Mouse (Mus musculus) adrenal gland, adult 8-10 months (tissue): ENCODE data around the gene Tarbp1. TPM values are rescaled to one million over a fixed set of nuclear protein-coding genes. Genes with fewer than 3 reads are reported as not detected.
"Not testable (repeated sequence)": the region's sequence is repeated elsewhere in the genome, so short reads cannot be mapped to it uniquely, and the experiment has no call there.

Experiments
- DNase-seq: peaks from one replicate; pipeline ENCODE4 v3.0.0; 2022
- total RNA-seq, 4 experiments: library from RNA; stranded (reverse); gene quantifications; 2 replicates each; pipeline ENCODE4 v1.2.4; 2022

Tarbp1 gene
- total RNA-seq, 4 experiments from 2014 or later = 6.3 to 7.9 (median 7.8) TPM

DNA sequence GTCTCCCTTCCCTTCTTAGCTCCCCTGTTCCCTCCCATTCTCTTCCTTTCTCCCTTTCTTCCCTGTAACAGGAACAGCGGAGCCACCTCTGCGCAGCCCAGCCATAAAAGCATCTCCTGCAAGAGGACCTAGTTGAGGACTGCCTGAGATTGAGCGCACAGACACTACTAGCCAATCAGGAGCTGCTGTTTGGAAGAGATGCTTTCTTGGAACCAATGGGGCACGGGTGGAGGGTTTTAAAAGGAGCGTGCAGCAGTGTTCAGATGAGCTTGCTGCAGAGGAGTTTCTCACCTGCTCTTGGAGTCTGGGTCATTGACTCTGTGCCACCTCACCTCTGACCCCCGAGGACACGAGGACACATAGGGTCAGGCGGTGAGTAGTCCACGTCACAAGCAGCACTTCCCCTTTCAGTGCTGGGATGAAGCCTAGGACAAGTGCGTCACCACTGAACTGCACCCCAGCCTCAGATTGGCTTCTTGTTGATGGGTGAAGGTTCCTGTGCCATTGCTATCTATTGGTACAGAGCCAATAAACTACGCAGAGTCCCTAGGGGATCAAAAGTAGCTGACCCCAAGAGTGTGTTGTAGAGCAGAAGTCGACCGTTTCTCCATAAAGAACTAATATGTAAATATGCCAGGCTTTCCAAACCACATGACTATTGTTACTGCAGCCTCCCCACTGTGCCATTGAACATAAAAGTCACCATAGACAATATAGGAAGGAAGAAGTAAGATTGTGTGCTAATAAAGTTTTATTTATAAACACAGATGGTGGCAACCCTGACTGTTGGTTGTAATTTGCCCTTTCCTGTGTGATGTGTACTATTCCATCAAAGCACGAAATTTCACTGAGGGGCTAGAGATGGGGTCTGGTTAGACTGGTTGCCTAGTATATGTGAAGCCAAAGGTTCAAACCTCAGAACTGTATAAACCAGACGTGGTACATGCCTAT lies 19.6 kb upstream of the Tarbp1 start:
- no peak for DNase-seq

- DNase-seq = peak; percentile 52
These were observed 8.1 kb upstream of the Tarbp1 start for GRCm38 (mm10) chr8:126482938-126483337.

- DNase-seq = no peak
These were observed 7.5 kb upstream of the Tarbp1 start for GRCm38 (mm10) chr8:126482348-126482720.

GRCm38 (mm10) chr8:126481494-126482347 lies 6.9 kb upstream of the Tarbp1 start:
- no peak for DNase-seq

DNA sequence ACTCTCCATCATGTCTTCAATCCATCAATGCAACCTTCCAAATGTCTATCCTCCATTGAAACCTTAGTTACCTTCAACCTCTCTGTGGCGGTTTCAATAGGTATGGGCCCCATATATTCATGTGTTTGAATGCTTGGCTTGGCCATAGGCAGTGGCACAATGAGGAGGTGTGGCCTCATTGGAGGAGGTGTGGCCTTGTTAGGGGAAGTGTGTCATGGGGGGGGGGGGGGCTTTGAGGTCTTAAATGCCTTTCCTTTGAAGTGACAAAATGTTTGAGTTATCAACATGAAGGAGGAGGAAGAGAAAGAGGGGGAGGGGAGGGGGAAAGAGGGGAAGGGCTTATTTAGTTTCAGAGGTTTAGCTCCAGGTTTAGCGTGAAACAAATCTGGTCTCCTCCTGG lies 5.5 kb upstream of the Tarbp1 start:
- DNase-seq = no peak

DNA sequence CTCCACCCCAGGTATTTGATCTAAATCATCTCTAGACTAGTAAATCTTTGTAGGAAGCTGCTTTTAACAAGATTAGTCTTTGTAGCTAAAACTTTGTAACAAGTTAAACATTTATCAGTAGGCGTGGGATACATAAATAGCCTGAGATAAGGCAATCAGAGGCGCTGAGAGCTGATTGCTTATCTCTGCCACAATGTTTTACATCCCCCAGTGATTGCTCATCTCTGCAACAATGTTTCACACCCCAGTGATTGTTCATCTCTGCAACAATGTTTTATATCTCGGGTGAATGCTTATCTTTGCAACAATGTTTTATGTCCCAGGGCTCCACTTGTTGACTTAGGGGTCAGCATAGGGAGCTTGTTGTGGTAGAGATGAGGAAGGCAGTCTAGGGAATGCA lies 3.8 kb upstream of the Tarbp1 start:
- DNase-seq = no peak

GRCm38 (mm10) chr8:126476151-126476855 lies 1.4 kb upstream of the Tarbp1 start:
- not testable (repeated sequence) for DNase-seq

- DNase-seq = not testable (repeated sequence)
These were observed 873 bp upstream of the Tarbp1 start for GRCm38 (mm10) chr8:126475738-126476137.

DNA sequence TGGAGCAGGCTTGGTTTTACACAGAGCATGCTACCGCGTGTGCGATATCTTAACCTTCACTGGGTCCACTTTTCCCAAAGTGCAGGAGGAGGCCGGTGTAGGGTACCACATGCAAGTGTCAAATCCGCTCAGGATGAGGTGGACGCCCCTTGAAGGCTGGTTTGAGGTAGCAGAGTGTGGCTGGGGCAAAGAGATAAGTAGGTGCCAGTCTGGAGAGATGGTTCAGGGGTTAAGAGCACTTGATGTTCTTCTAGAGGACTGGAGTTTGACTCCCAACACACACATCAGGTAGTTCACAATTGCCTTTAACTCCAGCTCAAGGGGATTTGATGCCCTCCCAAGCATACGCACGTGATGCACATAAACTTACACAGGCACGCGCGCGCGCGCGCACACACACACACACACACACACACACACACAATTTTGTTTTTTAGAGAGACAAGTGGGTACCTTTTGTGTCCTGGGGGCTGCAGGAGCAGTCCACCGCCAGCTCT lies 1.0 kb downstream of the Tarbp1 start:
- DNase-seq = no peak

DNA sequence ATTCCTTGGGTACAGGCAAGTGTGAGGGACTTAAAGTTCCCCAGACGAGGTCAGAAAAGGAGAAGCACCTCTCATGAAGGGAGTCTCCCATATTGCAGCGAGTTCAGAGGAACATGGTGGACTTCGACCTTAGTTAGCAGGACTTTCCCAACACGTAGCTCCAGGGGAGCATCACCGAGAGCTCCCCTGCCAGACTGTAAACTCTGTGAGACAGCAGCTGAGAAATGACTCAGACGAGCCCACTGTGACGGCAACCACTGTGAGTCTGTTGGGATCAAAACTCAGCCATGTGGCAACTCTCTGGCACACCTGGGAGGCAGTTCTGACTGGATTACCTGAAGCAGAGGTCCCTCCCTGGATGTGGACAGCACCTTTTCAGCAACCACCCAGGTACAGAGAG lies 10.8 kb downstream of the Tarbp1 start:
- DNase-seq = no peak

GRCm38 (mm10) chr8:126461735-126462134 lies 13.1 kb downstream of the Tarbp1 start:
- no peak for DNase-seq

DNA sequence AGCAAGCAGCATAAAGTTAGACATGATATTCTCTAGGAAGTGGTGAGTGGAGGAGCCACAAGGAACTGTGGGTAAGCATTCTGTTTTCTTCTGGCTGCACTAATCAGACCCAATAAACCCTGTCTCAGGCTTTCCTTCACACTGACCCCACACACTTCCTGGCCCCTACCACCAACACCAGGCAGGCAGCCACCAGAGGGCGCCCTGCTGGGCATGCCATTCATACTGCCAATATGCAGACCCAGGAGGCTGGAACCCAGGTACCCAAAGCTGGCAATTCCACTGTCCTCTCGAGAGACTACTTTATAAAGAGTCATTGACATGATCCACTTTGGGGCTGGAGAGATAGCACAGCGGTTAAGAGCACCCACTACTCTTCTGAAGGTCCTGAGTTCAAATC lies 14.6 kb downstream of the Tarbp1 start:
- DNase-seq = no peak

DNA sequence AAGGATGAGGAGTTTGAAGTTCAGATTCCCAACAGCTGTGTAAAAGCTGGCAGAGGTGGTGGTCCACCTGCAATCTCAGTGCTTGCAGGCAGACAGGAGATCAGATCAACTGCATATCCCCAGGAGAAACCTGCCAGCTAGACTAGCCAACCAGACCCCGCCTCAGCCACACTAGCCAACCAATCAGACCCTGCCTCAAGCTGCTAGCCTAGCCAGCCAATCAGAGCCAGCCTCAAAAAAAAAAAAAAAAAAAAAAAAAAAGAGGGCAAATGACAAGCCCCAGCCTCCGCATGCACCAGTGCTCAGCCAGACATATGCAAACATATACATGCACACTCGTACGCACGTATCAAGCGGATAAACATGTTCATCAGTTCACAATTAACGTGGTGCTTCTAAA lies 19.5 kb downstream of the Tarbp1 start:
- no peak for DNase-seq

- no peak for DNase-seq
These were observed 23.7 kb downstream of the Tarbp1 start for GRCm38 (mm10) chr8:126451158-126451557.

DNA sequence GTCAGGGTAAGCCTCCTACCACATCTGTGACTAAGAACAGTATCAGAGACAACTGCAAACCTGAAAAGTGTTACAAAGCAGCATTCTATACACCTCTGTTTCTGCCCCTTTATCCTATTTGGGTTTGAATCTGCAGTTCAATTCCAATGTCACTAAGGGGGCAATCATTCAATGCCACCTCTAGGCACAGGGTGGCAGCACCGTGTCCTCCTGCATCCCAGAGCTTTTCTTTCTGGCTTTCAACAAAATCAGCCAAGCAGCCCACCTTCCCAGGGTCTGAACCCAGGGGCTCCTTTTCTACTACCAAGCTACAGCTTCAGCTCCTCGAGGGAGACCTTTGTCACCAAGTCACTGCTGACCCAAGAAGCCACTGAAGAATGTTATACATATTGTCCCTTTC lies 35.9 kb downstream of the Tarbp1 start:
- no peak for DNase-seq

DNA sequence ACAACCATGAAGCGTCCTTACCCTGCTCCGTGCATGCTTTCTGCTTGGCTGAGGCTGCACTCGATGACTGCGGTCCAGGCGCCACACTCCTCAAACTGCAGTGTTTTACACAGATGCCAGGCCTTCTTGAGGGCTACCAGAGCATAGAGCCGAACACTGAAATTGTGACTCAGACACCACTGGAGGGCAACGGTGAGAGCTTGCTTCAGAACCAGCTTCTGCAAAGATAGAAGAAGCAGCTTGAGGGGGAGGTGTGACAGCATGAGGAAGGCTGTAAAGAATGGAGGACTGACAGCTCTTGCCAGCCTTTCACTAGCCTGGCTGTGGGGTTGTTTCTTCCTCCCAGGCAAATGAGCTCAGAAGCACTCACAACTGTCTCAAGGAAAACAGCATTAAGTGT lies 41.0 kb downstream of the Tarbp1 start:
- DNase-seq = no peak

GRCm38 (mm10) chr8:126429635-126430034 lies 45.2 kb downstream of the Tarbp1 start:
- DNase-seq = no peak

GRCm38 (mm10) chr8:126424946-126425345 lies 49.9 kb downstream of the Tarbp1 start:
- DNase-seq = no peak

DNA sequence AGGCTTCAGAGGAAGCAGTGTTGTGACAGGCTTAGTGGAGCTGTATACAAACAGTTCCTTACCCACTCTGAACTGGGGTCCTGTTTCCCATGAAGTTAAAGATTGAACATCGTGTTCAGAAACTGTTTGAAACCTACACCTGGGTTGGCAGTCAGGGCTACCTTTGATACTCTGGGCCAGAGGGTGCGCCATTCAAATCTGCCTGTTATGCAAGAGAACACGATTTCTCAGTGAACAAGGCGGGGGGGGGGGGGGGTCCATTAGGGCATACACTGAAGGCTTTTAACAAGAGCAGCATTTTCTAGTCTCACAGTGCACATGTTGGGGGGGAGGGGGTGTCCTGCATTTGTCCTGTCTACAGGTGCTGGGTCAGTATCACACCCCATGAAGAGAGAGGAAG lies 50.7 kb downstream of the Tarbp1 start:
- no peak for DNase-seq

DNA sequence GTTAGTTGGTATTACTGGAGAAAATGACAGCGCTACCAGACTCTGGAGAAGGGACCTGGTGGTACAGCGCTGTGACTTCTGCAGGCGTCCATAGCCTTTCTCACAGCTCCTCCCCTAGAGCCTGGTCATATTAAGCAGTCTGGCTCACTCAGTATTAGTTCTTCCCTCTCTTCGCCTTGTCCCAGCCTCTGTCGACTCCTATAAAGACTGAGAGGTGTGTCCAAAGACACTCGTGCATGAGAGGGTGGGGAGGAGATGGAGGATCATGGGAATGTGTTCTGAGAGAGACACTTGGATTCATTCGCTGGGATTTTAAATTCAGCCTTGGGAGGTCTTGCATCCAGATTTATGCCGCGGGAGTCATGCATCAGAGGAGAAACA lies 52.0 kb downstream of the Tarbp1 start:
- DNase-seq = no peak

GRCm38 (mm10) chr8:126422174-126422919 lies 52.5 kb downstream of the Tarbp1 start, which contains the start of gene Coa6:
Gene Coa6 (plus strand): TSS chr8:126422515.
- peak; percentile 95 for DNase-seq

DNA sequence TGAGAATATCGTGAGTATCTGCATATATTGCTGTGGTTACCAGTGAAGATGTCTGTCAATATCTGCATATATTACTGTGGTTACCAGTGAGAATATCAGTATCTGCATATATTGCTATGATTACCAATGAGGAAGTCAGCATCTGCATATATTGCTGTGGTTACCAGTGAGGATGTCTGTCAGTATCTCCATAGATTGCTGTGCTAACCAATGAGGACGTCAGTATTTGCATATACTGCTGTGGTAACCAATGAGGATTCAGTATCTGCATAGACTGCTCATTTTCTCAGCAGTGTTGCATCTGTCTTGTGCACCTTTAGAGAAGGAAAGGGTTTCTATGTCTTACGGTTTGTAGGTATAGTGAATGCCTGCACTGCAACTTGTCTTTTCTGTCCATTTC lies 54.0 kb downstream of the Tarbp1 start:
- DNase-seq = no peak
